7 mouse cellular contexts compared by ENCODE assay signal in the genomic region with DNA sequence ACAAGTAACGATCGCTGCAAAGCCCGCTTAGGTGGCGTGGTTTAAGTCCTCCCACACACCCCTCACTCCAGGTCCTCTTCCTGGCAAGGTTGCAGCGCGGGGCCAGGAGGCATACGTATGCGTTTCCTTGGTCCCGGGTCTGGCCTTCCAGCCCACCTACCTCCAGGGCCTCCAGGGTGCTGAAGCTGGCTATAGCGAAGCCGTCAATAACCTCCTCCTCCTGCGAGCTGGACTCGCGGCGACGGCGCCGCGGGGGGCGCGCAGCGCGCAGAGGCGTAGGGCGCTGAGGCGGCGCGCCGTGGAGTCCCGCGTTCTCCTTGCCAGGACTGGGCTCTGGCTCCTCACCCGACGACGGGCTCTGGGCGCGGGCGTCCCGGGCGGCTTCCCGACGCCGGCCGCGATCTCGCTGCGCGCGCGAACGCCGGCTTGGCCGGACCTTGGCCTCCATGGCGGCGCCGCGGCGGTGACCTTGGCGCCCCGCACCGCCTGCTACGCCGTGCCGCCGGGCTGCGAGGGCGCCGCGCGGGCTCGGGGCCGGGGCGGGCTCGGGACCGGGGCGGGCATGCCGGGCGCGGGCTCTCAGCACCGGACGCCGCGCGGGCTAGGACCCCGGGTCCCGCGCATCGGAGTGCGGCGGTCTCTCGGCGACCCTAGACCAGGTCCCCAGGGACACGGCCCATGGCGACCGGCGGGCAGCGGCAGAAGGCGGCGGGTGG. TPM values are rescaled to one million over a fixed set of nuclear protein-coding genes. Genes with fewer than 3 reads are reported as not detected.
DNase-seq lines count a peak whose midpoint lies in the region; ATAC-seq and TF ChIP-seq lines count a peak whose summit lies in the region.

No protein-coding gene starts in this region.

- no peaks in the 10 kb centered on the region; the same call in 1 of the 2 replicates for H3K36me3 ChIP-seq in ES-Bruce4 (ENCODE audit: control insufficient read depth, insufficient read depth, low read length, poor library complexity, severe bottlenecking)
- no peaks in the 10 kb centered on the region for H3K36me3 ChIP-seq in heart, embryonic 14.5 days (ENCODE audit: control insufficient read depth, insufficient read depth, low read length)
- no peaks in the 10 kb centered on the region for H3K36me3 ChIP-seq in limb, embryonic 10.5 days
- no peaks in the 10 kb centered on the region for H3K36me3 ChIP-seq in midbrain, embryonic 12.5 days

- H3K4me1 ChIP-seq in ES-Bruce4 (ENCODE audit: control insufficient read depth, insufficient read depth, low read length), result peaks cover 3% of the 10 kb centered on the region
- H3K4me1 ChIP-seq in heart, embryonic 14.5 days (ENCODE audit: control insufficient read depth in 2 of 2, insufficient read depth in 2 of 2, low read length in 2 of 2), result peaks cover 11 to 24% of the 10 kb centered on the region in 2 experiments
- H3K4me1 ChIP-seq in limb, embryonic 10.5 days, result peaks cover 30% of the 10 kb centered on the region
- H3K4me1 ChIP-seq in midbrain, embryonic 12.5 days, result peaks cover 46% of the 10 kb centered on the region

- peak overlapping the region; percentile 86 for H3K4me2 ChIP-seq in heart, embryonic 14.5 days (ENCODE audit: low read length)
- peak overlapping the region; percentile 99 for H3K4me2 ChIP-seq in midbrain, embryonic 12.5 days (replicated peaks)

- H3K9ac ChIP-seq in ES-Bruce4 (ENCODE audit: low read depth, poor library complexity, severe bottlenecking), result peak overlapping the region; percentile 88
- peak overlapping the region; percentile 90 for H3K9ac ChIP-seq in heart, embryonic 14.5 days (ENCODE audit: low read length)
- peak overlapping the region; percentile 97 for H3K9ac ChIP-seq in midbrain, embryonic 12.5 days (replicated peaks)

- H3K9me3 ChIP-seq in ES-Bruce4 (replicated peaks; ENCODE audit: control insufficient read depth, insufficient read depth, low read length, poor library complexity, severe bottlenecking), result no peaks in the 10 kb centered on the region
- H3K9me3 ChIP-seq in heart, embryonic 14.5 days (ENCODE audit: control insufficient read depth, low read length), result no peaks in the 10 kb centered on the region
- H3K9me3 ChIP-seq in limb, embryonic 10.5 days (replicated peaks), result no peaks in the 10 kb centered on the region
- no peaks in the 10 kb centered on the region for H3K9me3 ChIP-seq in midbrain, embryonic 12.5 days

- no peaks in the 10 kb centered on the region for H3K27me3 ChIP-seq in ES-Bruce4 (ENCODE audit: control insufficient read depth, insufficient read depth, low read length, poor library complexity, severe bottlenecking)
- H3K27me3 ChIP-seq in heart, embryonic 14.5 days (ENCODE audit: control insufficient read depth, insufficient read depth, low read length), result no peaks in the 10 kb centered on the region
- 0 out of 2 replicates have a peak, but pooled peaks cover 7% of the 10 kb centered on the region for H3K27me3 ChIP-seq in limb, embryonic 10.5 days (ENCODE audit: low read depth, poor library complexity, severe bottlenecking)
- H3K27me3 ChIP-seq in midbrain, embryonic 12.5 days, result peaks cover 12% of the 10 kb centered on the region; the same call in 1 of the 2 replicates

- no peak for TF ChIP-seq EP300 in ES-Bruce4 (IDR thresholded peaks at IDR 0.05; ENCODE audit: insufficient read depth, low read depth, low read length)

- WGBS in heart, embryonic 14.5 days, result under 1% methylated on average over 83 of the region's 98 CpGs
- WGBS in limb, embryonic 10.5 days, result 2% methylated on average over 98 of the region's 98 CpGs
- WGBS in midbrain, embryonic 12.5 days, result under 1% methylated on average over 85 of the region's 98 CpGs

- DNase-seq in B cell, adult 2 months, result peak; percentile 49 to 51
- DNase-seq in limb, embryonic 10.5 days (ENCODE audit: low spot score), result peak; percentile 64
- DNase-seq in testis, postnatal 14 days (ENCODE audit: low spot score), result peak; percentile 68

- peak overlapping the region; percentile 86 for H3K4me3 ChIP-seq in ES-Bruce4 (ENCODE audit: low read depth, low read length)
- H3K4me3 ChIP-seq in heart, embryonic 14.5 days (ENCODE audit: control insufficient read depth in 1 of 2, insufficient read depth in 1 of 2, low read depth in 1 of 2, low read length in 2 of 2), result peak overlapping the region; percentile 78 to 97
- H3K4me3 ChIP-seq in limb, embryonic 10.5 days, result peak overlapping the region; percentile 98
- H3K4me3 ChIP-seq in midbrain, embryonic 12.5 days, result peak overlapping the region; percentile 98

- peak; percentile 5; the same call in 1 of the 2 replicates for ATAC-seq in common myeloid progenitor, adult 5-6 weeks (replicated peaks; ENCODE audit: low read depth, poor library complexity, severe bottlenecking)
- ATAC-seq in heart, embryonic 14.5 days (ENCODE audit: insufficient number of reproducible peaks, insufficient read depth, low FRiP score, low read depth), result peak; percentile 27; the same call in 1 of the 2 replicates
- ATAC-seq in midbrain, embryonic 12.5 days (ENCODE audit: low FRiP score, low read depth), result peak; percentile 67

- TF ChIP-seq CTCF in ES-Bruce4 (IDR thresholded peaks at IDR 0.05; ENCODE audit: low read depth, low read length), result no peak

- TF ChIP-seq POLR2A in ES-Bruce4 (IDR thresholded peaks at IDR 0.05; ENCODE audit: insufficient read depth, low read length), result no peak

- no peak overlapping the region for H3K27ac ChIP-seq in ES-Bruce4 (ENCODE audit: insufficient read depth, low read length)
- peak overlapping the region; percentile 41 to 81 for H3K27ac ChIP-seq in heart, embryonic 14.5 days (replicated peaks in 1 of 2; ENCODE audit: control insufficient read depth in 1 of 2, insufficient read depth in 1 of 2, low read depth in 2 of 2, low read length in 2 of 2)
- H3K27ac ChIP-seq in limb, embryonic 10.5 days, result peak overlapping the region; percentile 93
- peak overlapping the region; percentile 67 for H3K27ac ChIP-seq in midbrain, embryonic 12.5 days (replicated peaks)

RNA-seq across cellular contexts. Expression of gene Fbrsl1, which starts 0.4 kb away (rescaled TPM):
- 51.7 and 65.7 TPM in 2 replicates for polyA plus RNA-seq in ES-Bruce4 (2011; ENCODE audit: insufficient read depth, insufficient read length, low read depth, missing spikeins)
- total RNA-seq in common myeloid progenitor, adult 5-6 weeks (2017), result 6.7 and 13.9 TPM in 2 replicates
- 12.8 and 13.5 TPM in 2 replicates for polyA plus RNA-seq in heart, embryonic 14.5 days (2014; fragmentation: Nextera tagmentation; extraction: Ambion mirVana)
- 22.5 and 24.8 TPM in 2 replicates for polyA plus RNA-seq in limb, embryonic 10.5 days (2016; fragmentation: Nextera tagmentation; extraction: Ambion mirVana)
- polyA plus RNA-seq in midbrain, embryonic 12.5 days (2016; fragmentation: Nextera tagmentation; extraction: Ambion mirVana), result 23.8 and 24.0 TPM in 2 replicates

Comparison
In these comparisons a context has a peak if more than half of its experiments do, and no peak if none do; other contexts are left out.
1. ATAC-seq: peak in every context shown above with its lines; median percentile 67 in midbrain, embryonic 12.5 days; 27 in heart, embryonic 14.5 days; 5 in common myeloid progenitor, adult 5-6 weeks.